Mouse (Mus musculus) heart, embryonic 13.5 days (tissue): ENCODE results near the gene Gga2. TPM values are rescaled to one million over a fixed set of nuclear protein-coding genes. Genes with fewer than 3 reads are reported as not detected.
A peak's percentile ranks its signal among the peaks of the same experiment; 100 is the strongest.

Experiments used
- ATAC-seq: fragments of 200-750 bp; cut with Nextera tagmentation; 2 replicates; pipeline ENCODE4 v1.8.0; 2017; ENCODE audit warnings: moderate TSS enrichment; ENCODE audit not compliant: insufficient number of reproducible peaks, low FRiP score, low TSS enrichment; ENCODE audit errors: extremely low read depth
- H3K27ac ChIP-seq: fragments of 300-500 bp; sonication (generic); replicated peaks from 2 replicates; pipeline ENCODE4 v1.5.1; 2015; ENCODE audit warnings: moderate library complexity, mild to moderate bottlenecking, inconsistent platforms
- H3K27me3 ChIP-seq: fragments of 300-500 bp; sonication (generic); replicated peaks from 2 replicates; pipeline ENCODE4 v1.6.1; 2015; ENCODE audit warnings: mild to moderate bottlenecking, inconsistent platforms
- H3K36me3 ChIP-seq: fragments of 300-500 bp; sonication (generic); 2 replicates; pipeline ENCODE4 v1.6.1; 2015; ENCODE audit warnings: mild to moderate bottlenecking, inconsistent platforms
- H3K4me1 ChIP-seq: fragments of 300-500 bp; sonication (generic); 2 replicates; pipeline ENCODE4 v1.6.1; 2015; ENCODE audit warnings: inconsistent platforms
- H3K4me2 ChIP-seq: fragments of 300-500 bp; sonication (generic); 2 replicates; pipeline ENCODE4 v1.6.1; 2015; ENCODE audit warnings: inconsistent platforms, mild to moderate bottlenecking, moderate library complexity
- H3K4me3 ChIP-seq: fragments of 300-500 bp; sonication (generic); 2 replicates; pipeline ENCODE4 v1.5.1; 2015; ENCODE audit warnings: moderate library complexity, mild to moderate bottlenecking, inconsistent platforms
- H3K9ac ChIP-seq: fragments of 300-500 bp; sonication (generic); 2 replicates; pipeline ENCODE4 v1.6.1; 2015; ENCODE audit warnings: inconsistent platforms, mild to moderate bottlenecking, moderate library complexity
- H3K9me3 ChIP-seq: fragments of 300-500 bp; sonication (generic); 2 replicates; pipeline ENCODE4 v1.6.1; 2016; ENCODE audit warnings: inconsistent platforms
- WGBS: fragments of 180-500 bp; shearing (Covaris S2); methylation state at CpG from one replicate; pipeline ENCODE4 v1.1.7; 2015; ENCODE audit warnings: mixed read lengths; 5-methylcytosine and 5-hydroxymethylcytosine counted together
- polyA plus RNA-seq: library from polyadenylated mRNA; unstranded; fragments of >200 nt; fragmentation: Nextera tagmentation; extraction: Ambion mirVana; gene quantifications from 2 replicates; pipeline ENCODE4 v1.2.1, GENCODE M21; 2015

Gene Gga2
- polyA plus RNA-seq, 1 experiment from 2014 or later = 77.2 TPM

GRCm38 (mm10) chr7:122045181-122045634 is 24.2 kb upstream of the Gga2 start:
- peak overlapping the region; percentile 63 for H3K4me2 ChIP-seq
- peak; percentile 70; the same call in 1 of the 2 replicates for ATAC-seq
- peak overlapping the region; percentile 35 for H3K4me3 ChIP-seq
- peaks cover 54% of the 10 kb centered on the region for H3K36me3 ChIP-seq
- H3K9ac ChIP-seq = peak overlapping the region; percentile 78
- peak overlapping the region; percentile 98 for H3K27ac ChIP-seq
- 17% methylated on average over 4 of the region's 4 CpGs for WGBS
- no peaks in the 10 kb centered on the region for H3K9me3 ChIP-seq
- H3K4me1 ChIP-seq = peaks cover 72% of the 10 kb centered on the region
- no peaks in the 10 kb centered on the region for H3K27me3 ChIP-seq

DNA sequence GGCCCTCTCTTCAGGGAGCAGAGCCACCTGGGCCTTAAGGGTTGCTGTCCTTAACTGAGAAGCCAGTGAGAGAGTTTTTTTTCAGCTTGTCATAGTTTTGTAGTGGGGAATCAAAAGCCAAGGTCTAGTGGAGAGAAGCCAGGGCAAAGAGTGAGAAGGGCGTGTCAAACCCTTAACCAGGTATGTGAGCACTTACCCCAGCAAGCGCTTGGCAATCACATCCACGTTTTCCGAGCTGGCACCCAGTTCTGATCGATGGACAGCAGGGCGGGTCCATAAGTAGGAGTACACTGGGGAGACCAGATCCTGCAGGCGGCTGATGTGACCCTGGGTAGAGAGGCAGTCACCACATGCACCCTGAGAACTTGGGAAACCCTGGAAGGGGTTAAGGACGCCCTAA is 23.1 kb upstream of the Gga2 start:
- Histone ChIP-seq H3K9me3 (no peaks in the 10 kb centered on the region), H3K4me3 (0 out of 2 replicates have a peak overlapping the region, but pooled peaks have one; percentile 13), H3K27me3 (no peaks in the 10 kb centered on the region), H3K27ac (peak overlapping the region; percentile 98), H3K36me3 (peaks cover 65% of the 10 kb centered on the region), H3K9ac (peak overlapping the region; percentile 29), H3K4me1 (peaks cover 69% of the 10 kb centered on the region), H3K4me2 (peak overlapping the region; percentile 63)
- 73% methylated on average over 8 of the region's 8 CpGs for WGBS
- ATAC-seq = no peak

DNA sequence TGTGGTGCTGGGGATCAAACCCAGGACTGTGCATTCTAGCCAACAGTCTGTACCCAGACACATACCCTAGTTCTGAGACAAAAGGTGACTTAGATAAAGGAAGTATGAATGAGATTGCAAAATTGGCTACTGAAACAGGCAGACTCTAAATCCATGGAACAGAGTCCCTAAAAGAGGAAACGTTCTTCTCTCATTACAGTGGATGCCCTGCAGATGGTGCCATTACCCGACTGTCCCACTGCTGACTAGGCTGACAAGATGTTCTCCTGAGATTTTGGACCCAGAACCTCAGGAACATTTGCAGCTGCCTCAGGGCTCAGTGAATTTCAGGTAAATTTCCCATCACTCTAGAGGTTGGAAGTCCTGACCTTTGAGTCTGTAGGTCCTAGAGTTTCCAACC is 13.3 kb upstream of the Gga2 start:
- ATAC-seq = no peak
- no peak overlapping the region for H3K9ac ChIP-seq
- peaks cover 23% of the 10 kb centered on the region for H3K36me3 ChIP-seq
- no peak overlapping the region for H3K4me2 ChIP-seq
- no peaks in the 10 kb centered on the region for H3K27me3 ChIP-seq
- H3K4me1 ChIP-seq = no peaks in the 10 kb centered on the region
- 30% methylated on average over 2 of the region's 2 CpGs for WGBS
- no peaks in the 10 kb centered on the region for H3K9me3 ChIP-seq
- H3K4me3 ChIP-seq = no peak overlapping the region
- no peak overlapping the region for H3K27ac ChIP-seq

DNA sequence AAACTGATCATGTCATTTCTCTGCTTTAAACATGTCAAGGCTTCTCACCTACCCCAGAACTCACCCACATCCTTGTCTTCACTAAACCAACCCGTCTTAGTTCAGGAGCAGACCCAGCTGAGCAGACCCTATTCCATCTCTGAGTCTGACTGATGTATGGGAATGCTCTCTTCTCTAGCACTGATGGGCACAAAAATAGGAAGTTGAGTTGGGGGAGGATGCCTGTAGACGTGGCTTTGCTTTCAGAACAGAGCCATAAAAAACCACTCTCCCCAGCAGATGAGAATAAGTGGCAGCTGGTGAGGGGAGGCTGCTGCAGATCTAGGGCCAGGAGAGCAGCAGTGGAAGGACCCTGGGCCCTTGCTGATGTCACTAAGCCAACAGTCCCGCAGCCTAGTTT is 12.3 kb upstream of the Gga2 start:
- H3K27ac ChIP-seq = no peak overlapping the region
- no peak for ATAC-seq
- H3K36me3 ChIP-seq = peaks cover 13% of the 10 kb centered on the region
- H3K4me3 ChIP-seq = no peak overlapping the region
- H3K9ac ChIP-seq = no peak overlapping the region; the same call in 1 of the 2 replicates
- no peak overlapping the region for H3K4me2 ChIP-seq
- 54% methylated on average over 3 of the region's 3 CpGs for WGBS
- H3K27me3 ChIP-seq = no peaks in the 10 kb centered on the region
- no peaks in the 10 kb centered on the region for H3K9me3 ChIP-seq
- H3K4me1 ChIP-seq = no peaks in the 10 kb centered on the region

DNA sequence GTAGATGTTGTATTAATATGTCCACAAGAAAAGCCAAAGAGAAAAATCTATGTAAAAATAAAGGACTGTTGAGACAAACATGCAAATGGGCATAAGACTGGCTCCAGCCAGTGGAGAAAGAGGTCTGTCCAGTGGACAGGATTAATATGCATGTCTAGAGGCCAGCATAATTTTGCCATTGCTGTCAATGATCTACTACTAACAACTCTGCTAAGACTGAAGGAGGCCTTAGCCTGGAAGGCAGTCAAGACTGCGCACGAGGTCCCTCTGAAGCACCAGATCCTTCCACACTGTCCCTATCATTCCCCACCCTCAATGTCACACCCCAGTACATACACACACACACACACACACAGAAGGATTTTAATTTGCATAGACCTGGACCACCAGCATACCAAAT is 1.1 kb upstream of the Gga2 start:
- Histone ChIP-seq H3K36me3 (peaks cover 6% of the 10 kb centered on the region), H3K4me2 (no peak overlapping the region), H3K27me3 (no peaks in the 10 kb centered on the region), H3K4me1 (peaks cover 32% of the 10 kb centered on the region), H3K9ac (no peak overlapping the region), H3K4me3 (no peak overlapping the region), H3K9me3 (no peaks in the 10 kb centered on the region), H3K27ac (no peak overlapping the region)
- ATAC-seq = no peak
- 87% methylated on average over 2 of the region's 2 CpGs for WGBS

DNA sequence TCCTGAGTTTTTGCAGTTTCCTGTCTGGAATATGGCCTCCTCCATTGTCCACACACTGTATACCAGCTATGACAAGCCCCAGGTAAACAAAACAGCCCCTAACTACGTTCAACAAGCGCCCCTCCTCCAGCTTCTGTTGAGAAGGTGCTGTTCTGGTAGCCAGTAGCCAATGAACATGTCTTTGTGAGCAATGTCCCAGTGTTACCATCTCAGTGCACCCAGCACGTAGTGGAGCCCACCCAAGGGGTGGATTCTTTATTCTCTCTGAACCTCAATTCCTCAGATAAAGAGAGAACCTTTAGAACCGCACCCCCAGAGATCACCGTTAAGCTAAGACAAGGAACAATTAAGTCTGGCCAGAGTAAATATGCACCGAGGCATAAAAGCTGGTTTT is 752 bp downstream of the Gga2 start:
- Histone ChIP-seq H3K27ac (peak overlapping the region; percentile 92), H3K4me2 (peak overlapping the region; percentile 93), H3K4me1 (peaks cover 45% of the 10 kb centered on the region), H3K9ac (peak overlapping the region; percentile 93), H3K36me3 (peaks cover 6% of the 10 kb centered on the region), H3K9me3 (no peaks in the 10 kb centered on the region), H3K27me3 (no peaks in the 10 kb centered on the region), H3K4me3 (peak overlapping the region; percentile 87)
- no peak for ATAC-seq
- 2% methylated on average over 6 of the region's 6 CpGs for WGBS

- H3K9me3 ChIP-seq = no peaks in the 10 kb centered on the region
- H3K27ac ChIP-seq = no peak overlapping the region
- H3K4me3 ChIP-seq = peak overlapping the region; percentile 87
- H3K4me2 ChIP-seq = peak overlapping the region; percentile 93
- H3K27me3 ChIP-seq = no peaks in the 10 kb centered on the region
- WGBS = 82% methylated on average over 7 of the region's 7 CpGs
- ATAC-seq = no peak
- peak overlapping the region; percentile 93 for H3K9ac ChIP-seq
- peaks cover 56% of the 10 kb centered on the region for H3K4me1 ChIP-seq
- H3K36me3 ChIP-seq = peaks cover 6% of the 10 kb centered on the region
Observed at GRCm38 (mm10) chr7:122018978-122019377, 2.0 kb downstream of the Gga2 start.

- Histone ChIP-seq H3K27ac (peak overlapping the region; percentile 48), H3K4me2 (peak overlapping the region; percentile 93), H3K9ac (peak overlapping the region; percentile 45), H3K4me3 (peak overlapping the region; percentile 87), H3K4me1 (peaks cover 58% of the 10 kb centered on the region), H3K36me3 (peaks cover 6% of the 10 kb centered on the region), H3K27me3 (no peaks in the 10 kb centered on the region), H3K9me3 (no peaks in the 10 kb centered on the region)
- ATAC-seq = no peak
- 49% methylated on average over 3 of the region's 3 CpGs for WGBS
Observed at GRCm38 (mm10) chr7:122018247-122018646, 2.8 kb downstream of the Gga2 start.

DNA sequence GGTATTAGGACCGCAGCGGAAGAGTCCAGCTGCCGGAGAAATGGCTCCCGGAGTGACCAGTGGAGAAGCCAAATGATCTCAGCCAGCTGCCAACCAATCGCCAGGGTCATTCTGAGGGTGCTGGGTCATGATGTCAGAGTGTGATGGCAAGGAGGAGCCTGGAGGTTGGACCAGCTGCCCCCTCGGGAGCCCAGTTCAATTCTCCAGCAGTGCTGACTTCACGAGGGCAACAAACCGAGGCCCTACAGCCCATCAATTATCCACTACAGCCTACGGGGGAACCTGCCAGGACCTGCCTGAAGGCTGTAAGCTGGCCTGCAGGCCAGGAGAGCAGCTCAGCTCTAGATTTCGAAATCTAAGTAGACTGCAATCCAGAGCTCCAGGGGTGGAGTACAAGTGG is 5.3 kb downstream of the Gga2 start:
- 46% methylated on average over 10 of the region's 10 CpGs for WGBS
- H3K9me3 ChIP-seq = no peaks in the 10 kb centered on the region
- no peaks in the 10 kb centered on the region for H3K27me3 ChIP-seq
- peak overlapping the region; percentile 61 for H3K9ac ChIP-seq
- peak overlapping the region; percentile 80 for H3K27ac ChIP-seq
- no peak for ATAC-seq
- peaks cover 61% of the 10 kb centered on the region for H3K4me1 ChIP-seq
- peaks cover 25% of the 10 kb centered on the region for H3K36me3 ChIP-seq
- peak overlapping the region; percentile 45 for H3K4me2 ChIP-seq
- peak overlapping the region; percentile 17 for H3K4me3 ChIP-seq

- H3K9me3 ChIP-seq = no peaks in the 10 kb centered on the region
- peaks cover 59% of the 10 kb centered on the region for H3K4me1 ChIP-seq
- 14% methylated on average over 8 of the region's 8 CpGs for WGBS
- peak overlapping the region; percentile 80 for H3K27ac ChIP-seq
- peaks cover 31% of the 10 kb centered on the region for H3K36me3 ChIP-seq
- H3K4me2 ChIP-seq = peak overlapping the region; percentile 45
- peak overlapping the region; percentile 61 for H3K9ac ChIP-seq
- H3K27me3 ChIP-seq = no peaks in the 10 kb centered on the region
- H3K4me3 ChIP-seq = peak overlapping the region; percentile 17
- no peak for ATAC-seq
Observed at GRCm38 (mm10) chr7:122015105-122015504, 5.9 kb downstream of the Gga2 start.

DNA sequence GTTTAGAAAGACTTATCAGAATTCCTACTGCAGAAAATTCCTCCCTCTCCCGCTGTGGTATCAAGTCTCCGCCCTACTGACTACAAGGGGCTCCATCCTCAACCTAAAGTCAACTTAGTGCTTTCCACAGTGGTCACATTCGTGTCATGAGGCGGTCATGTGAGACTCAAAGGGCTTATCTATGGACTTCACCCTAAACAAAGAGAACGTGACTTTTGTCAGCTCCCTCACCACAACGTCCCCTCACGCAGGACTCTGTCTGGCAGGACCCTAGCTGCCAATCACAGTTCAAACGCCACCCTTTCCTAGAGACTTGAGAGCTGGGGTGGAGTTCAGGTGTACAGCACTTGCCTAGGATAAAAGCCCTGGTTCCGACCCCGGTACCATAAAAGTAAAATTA is 8.1 kb downstream of the Gga2 start:
- Histone ChIP-seq H3K9ac (no peak overlapping the region), H3K9me3 (no peaks in the 10 kb centered on the region), H3K4me1 (peaks cover 38% of the 10 kb centered on the region), H3K4me2 (no peak overlapping the region), H3K27me3 (no peaks in the 10 kb centered on the region), H3K27ac (no peak overlapping the region), H3K36me3 (peaks cover 51% of the 10 kb centered on the region), H3K4me3 (no peak overlapping the region)
- no peak for ATAC-seq
- WGBS = 58% methylated on average over 10 of the region's 10 CpGs

- 89% methylated on average over 4 of the region's 4 CpGs for WGBS
- Histone ChIP-seq H3K4me3 (no peak overlapping the region), H3K4me2 (no peak overlapping the region), H3K9me3 (no peaks in the 10 kb centered on the region), H3K4me1 (peaks cover 33% of the 10 kb centered on the region), H3K27ac (no peak overlapping the region), H3K27me3 (no peaks in the 10 kb centered on the region), H3K36me3 (peaks cover 53% of the 10 kb centered on the region), H3K9ac (no peak overlapping the region)
- no peak for ATAC-seq
Observed at GRCm38 (mm10) chr7:122012370-122012769, 8.7 kb downstream of the Gga2 start.
